Mouse (Mus musculus) embryonic facial prominence, embryonic 14.5 days (tissue): ENCODE measurements around the gene Zdhhc4. TPM values are rescaled to one million over a fixed set of nuclear protein-coding genes. Genes with fewer than 3 reads are reported as not detected.

ENCODE experiments used
- ATAC-seq: fragments of 200-750 bp; cut with Nextera tagmentation; 2 replicates; pipeline ENCODE4 v1.8.0; 2017; ENCODE audit warnings: low read depth, moderate number of reproducible peaks, moderate TSS enrichment
- DNase-seq: peaks from one replicate; pipeline ENCODE4 v3.0.0-alpha.2; 2015; ENCODE audit warnings: low spot score
- H3K27ac ChIP-seq: fragments of 300-500 bp; sonication (generic); replicated peaks from 2 replicates; pipeline ENCODE4 v1.5.1; 2014; ENCODE audit warnings: low read depth, mild to moderate bottlenecking, low read length, moderate library complexity
- H3K27me3 ChIP-seq: fragments of 300-500 bp; sonication (generic); replicated peaks from 2 replicates; pipeline ENCODE4 v1.6.1; 2014; ENCODE audit warnings: low read length; ENCODE audit not compliant: control insufficient read depth, insufficient read depth
- H3K36me3 ChIP-seq: fragments of 300-500 bp; sonication (generic); 2 replicates; pipeline ENCODE4 v1.6.1; 2014; ENCODE audit warnings: low read length, mixed read lengths; ENCODE audit not compliant: control insufficient read depth, insufficient read depth
- H3K4me1 ChIP-seq: fragments of 300-500 bp; sonication (generic); 2 replicates; pipeline ENCODE4 v1.6.1; 2014; ENCODE audit warnings: antibody characterized with exemption, low read length; ENCODE audit not compliant: control insufficient read depth, insufficient read depth
- H3K4me2 ChIP-seq: fragments of 300-500 bp; sonication (generic); 2 replicates; pipeline ENCODE4 v1.6.1; 2014; ENCODE audit warnings: low read depth, mild to moderate bottlenecking, low read length, moderate library complexity, mixed read lengths
- H3K4me3 ChIP-seq: fragments of 300-500 bp; sonication (generic); 2 replicates; pipeline ENCODE4 v1.5.1; 2014; ENCODE audit warnings: low read depth, mild to moderate bottlenecking, low read length
- H3K9ac ChIP-seq: fragments of 300-500 bp; sonication (generic); 2 replicates; pipeline ENCODE4 v1.6.1; 2014; ENCODE audit warnings: low read depth, mild to moderate bottlenecking, low read length, moderate library complexity, mixed read lengths
- H3K9me3 ChIP-seq: fragments of 300-500 bp; sonication (generic); 2 replicates; pipeline ENCODE4 v1.6.1; 2016; ENCODE audit warnings: low read length; ENCODE audit not compliant: control insufficient read depth
- WGBS: fragments of 180-500 bp; shearing (Covaris S2); extraction: QIAGEN DNeasy Blood & Tissue Kit; methylation state at CpG from one replicate; pipeline ENCODE4 v1.1.7; 2014; 5-methylcytosine and 5-hydroxymethylcytosine counted together
- polyA plus RNA-seq: library from polyadenylated mRNA; unstranded; fragments of >200 nt; fragmentation: Nextera tagmentation; extraction: Ambion mirVana; gene quantifications from 2 replicates; pipeline ENCODE4 v1.2.1, GENCODE M21; 2014

Gene Zdhhc4
- polyA plus RNA-seq, 1 experiment from 2014 or later = 68.3 TPM

DNA sequence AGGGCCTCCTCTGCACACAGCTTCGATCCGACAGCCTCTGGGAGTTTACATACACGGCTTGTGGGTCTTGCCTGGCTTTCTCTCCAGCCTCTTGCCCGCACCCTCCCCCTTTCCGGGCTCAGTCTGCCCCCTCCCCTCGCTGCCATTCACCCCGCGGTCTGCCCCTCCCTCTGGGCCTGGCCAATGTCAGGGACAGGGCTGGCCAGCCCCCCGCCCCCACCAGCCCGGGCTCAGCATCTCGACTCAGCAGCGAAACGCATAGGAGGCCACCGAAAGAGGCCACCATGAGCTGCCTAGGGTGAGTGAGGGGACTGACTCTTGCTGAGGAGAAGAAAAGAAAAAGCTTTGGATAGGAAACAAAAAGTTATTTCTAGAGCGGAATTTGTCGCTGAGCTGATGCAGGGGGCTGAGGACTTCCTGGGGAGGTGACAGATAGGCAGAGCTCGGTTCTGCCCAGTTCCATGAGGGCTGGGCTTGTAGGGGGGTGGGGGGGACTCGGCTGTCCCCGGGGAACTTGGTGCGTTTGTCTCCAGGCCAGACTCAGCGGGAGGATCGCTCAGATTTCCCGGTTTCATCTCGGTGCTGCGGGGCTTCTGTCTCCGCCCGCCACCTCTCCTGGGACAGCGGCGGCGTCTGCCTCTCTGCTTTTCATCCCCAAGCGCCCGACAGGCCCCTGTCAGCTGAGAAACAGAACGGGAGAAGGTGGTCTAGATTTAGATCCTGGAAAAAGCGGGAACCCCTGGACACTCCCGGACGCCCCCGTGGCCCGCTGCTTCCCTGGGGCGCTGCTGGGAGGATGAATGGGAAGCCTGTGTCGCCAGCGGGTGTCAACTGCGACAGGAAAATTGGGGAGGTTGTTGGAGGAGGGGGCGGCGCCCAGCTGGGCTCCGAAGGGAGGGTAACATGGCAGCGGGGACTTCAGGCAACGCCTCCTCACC is 34.9 kb upstream of the Zdhhc4 start:
- H3K4me1 ChIP-seq = peaks cover 11% of the 10 kb centered on the region
- peak; percentile 43 for DNase-seq
- H3K27ac ChIP-seq = no peak overlapping the region
- peak overlapping the region; percentile 92 for H3K4me2 ChIP-seq
- ATAC-seq = peak; percentile 78
- H3K4me3 ChIP-seq = peak overlapping the region; percentile 50
- H3K27me3 ChIP-seq = peaks cover 46% of the 10 kb centered on the region
- no peaks in the 10 kb centered on the region for H3K36me3 ChIP-seq
- H3K9me3 ChIP-seq = no peaks in the 10 kb centered on the region
- 1% methylated on average over 46 of the region's 47 CpGs for WGBS
- peak overlapping the region; percentile 58 for H3K9ac ChIP-seq

DNA sequence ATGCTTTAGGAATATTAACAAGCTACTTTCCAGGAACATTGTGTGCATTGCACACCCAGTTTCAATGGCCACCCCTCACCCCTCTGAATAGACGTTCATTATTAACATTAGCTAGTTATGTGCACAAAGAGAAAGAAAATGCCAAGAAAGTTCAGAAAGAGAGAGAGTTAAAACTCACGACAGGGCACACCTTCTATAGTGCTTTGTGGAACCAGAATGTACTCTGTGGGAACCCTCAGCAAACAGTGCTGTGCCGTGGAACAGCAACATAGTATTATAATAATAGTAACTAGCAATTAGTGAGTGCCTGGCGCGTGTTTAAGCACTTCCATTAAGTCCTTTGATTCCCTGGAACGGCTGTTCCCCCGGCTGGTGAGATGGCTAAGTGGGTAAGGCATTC is 32.4 kb upstream of the Zdhhc4 start:
- no peak for DNase-seq
- WGBS = 57% methylated on average over 7 of the region's 7 CpGs
- Histone ChIP-seq H3K9ac (no peak overlapping the region), H3K4me3 (no peak overlapping the region), H3K9me3 (no peaks in the 10 kb centered on the region), H3K4me1 (peaks cover 21% of the 10 kb centered on the region), H3K27me3 (peaks cover 38% of the 10 kb centered on the region), H3K4me2 (no peak overlapping the region), H3K36me3 (no peaks in the 10 kb centered on the region), H3K27ac (no peak overlapping the region)
- ATAC-seq = no peak

DNA sequence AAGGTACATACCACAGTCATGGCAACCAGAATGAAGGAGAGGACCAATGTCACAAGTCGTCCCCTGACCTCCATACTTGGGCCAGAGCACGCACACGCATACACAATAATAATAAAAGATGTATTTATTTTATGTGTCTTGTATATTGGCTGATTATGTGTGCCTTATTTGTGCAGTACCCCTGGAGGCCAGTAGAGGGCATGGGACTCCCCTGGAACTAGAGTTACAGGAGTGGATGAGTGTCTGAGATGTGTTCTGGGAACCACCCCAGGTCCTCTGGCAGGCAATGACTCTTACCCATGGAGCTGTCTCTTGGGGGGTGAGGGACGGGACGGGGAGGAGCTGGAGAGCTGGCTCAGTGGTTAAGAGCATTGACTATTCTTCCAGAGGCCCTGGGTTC is 30.9 kb upstream of the Zdhhc4 start:
- Histone ChIP-seq H3K36me3 (no peaks in the 10 kb centered on the region), H3K27ac (no peak overlapping the region), H3K4me3 (no peak overlapping the region), H3K9ac (no peak overlapping the region), H3K9me3 (no peaks in the 10 kb centered on the region), H3K4me2 (no peak overlapping the region), H3K27me3 (peaks cover 27% of the 10 kb centered on the region), H3K4me1 (peaks cover 21% of the 10 kb centered on the region)
- DNase-seq (no peak), ATAC-seq (no peak)
- 60% methylated on average over 5 of the region's 5 CpGs for WGBS

DNA sequence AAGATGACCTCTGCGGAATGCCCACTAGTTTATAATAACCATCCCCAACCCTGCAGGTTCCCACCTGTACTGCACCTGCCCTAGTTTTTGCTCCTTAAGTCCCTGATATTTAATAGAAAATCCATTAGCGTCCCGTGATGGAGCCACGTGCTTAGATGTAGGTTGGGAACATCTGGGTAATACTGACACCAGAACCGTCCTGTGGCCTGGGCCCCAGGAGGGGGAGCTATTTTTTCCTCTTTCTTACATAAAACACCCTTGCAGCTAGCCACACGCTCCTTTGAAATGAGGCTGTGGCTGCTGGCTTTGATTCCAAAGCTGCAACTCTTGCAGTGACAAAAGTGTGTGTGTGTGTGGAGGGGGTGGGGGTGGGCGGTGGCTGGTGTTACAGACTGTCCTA is 30.2 kb upstream of the Zdhhc4 start:
- Histone ChIP-seq H3K4me3 (no peak overlapping the region), H3K27me3 (peaks cover 22% of the 10 kb centered on the region), H3K4me2 (no peak overlapping the region), H3K4me1 (peaks cover 19% of the 10 kb centered on the region), H3K27ac (no peak overlapping the region), H3K9me3 (no peaks in the 10 kb centered on the region), H3K36me3 (no peaks in the 10 kb centered on the region), H3K9ac (no peak overlapping the region)
- no peak for ATAC-seq
- WGBS = 31% methylated on average over 7 of the region's 7 CpGs
- DNase-seq = no peak

DNA sequence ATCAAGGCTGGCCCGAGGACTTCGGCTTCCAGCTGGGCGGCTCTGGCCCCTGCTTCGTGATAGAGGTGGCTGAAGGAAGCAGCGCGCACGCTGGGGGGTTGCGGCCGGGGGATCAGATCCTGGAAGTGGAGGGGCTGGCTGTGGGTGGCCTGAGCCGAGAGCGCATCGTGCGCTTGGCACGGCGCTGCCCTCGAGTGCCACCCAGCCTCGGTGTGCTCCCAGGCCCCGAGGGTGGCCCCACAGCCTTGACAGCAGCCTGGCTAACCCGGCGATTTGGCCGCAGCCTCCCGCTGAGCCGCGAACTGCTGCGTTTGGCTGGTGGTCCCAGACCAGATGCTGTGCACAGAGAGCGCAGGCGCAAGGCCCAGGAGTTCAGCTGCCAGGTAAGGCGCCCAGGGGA is 28.5 kb upstream of the Zdhhc4 start:
- H3K9me3 ChIP-seq = 0 out of 2 replicates have a peak, but pooled peaks cover 2% of the 10 kb centered on the region
- peak overlapping the region; percentile 57 for H3K9ac ChIP-seq
- peak overlapping the region; percentile 26 for H3K4me3 ChIP-seq
- ATAC-seq (no peak), DNase-seq (no peak)
- no peak overlapping the region for H3K27ac ChIP-seq
- peaks cover 12% of the 10 kb centered on the region for H3K27me3 ChIP-seq
- under 1% methylated on average over 17 of the region's 28 CpGs for WGBS
- no peaks in the 10 kb centered on the region for H3K36me3 ChIP-seq
- H3K4me1 ChIP-seq = peaks cover 10% of the 10 kb centered on the region
- peak overlapping the region; percentile 51 for H3K4me2 ChIP-seq

DNA sequence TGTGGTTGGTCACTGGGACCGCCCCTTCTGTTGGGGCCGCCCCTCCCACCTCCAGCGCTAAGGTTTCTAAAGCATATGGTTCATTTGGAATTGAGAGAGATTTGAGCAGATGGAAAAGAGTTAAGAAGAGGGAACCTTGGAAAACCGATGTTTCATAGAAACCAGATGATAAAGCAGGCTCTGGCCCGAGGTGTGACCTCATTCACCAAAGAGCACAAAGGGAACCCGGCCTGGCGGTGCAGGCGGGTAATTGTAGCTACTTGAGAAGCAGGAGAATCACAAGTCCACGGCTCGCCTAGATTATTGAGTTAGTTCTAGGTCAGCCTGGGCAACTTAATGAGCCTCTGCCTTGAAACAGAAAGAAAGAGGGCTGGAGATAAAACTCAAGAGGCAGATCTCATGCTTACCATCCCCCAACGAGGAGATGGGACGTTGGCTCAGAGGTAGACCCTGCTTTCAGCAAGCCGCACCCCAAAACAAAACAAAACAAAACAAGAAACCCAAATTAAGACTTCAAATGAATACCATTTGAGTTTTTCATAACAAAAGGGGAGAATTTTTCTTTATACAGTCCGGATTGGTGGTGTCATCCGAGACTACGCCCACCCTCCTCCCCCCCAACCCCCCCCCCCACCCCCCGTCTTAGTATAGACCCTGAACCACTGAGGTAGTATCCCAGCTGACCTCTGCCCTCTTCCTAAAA is 27.8 kb upstream of the Zdhhc4 start, which contains the start of gene Grid2ip:
Grid2ip (plus strand) TSS at position 653 of the 703 bp plus-strand sequence.
- 17% methylated on average over 16 of the region's 17 CpGs for WGBS
- H3K27me3 ChIP-seq = peaks cover 12% of the 10 kb centered on the region

DNA sequence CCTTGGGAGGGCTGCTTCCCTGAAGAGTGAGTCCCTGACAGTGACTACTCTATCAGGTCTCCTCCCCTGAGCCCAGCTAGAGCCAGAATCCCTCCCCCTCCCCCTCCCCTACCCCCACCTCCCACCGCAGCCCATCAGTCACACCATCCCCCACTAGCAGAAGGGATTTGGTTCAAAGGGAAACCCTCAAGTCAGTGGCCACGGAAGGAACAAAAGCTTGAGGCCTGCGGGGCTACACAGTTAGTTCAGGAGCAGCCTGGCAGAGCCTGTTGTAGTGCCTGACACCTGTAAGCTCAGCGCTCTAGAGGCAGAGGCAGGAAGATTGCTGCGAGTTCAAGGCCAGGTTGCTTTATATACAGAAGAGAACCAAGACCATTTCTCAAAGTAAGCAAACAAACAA is 27.0 kb upstream of the Zdhhc4 start:
- ATAC-seq (no peak), DNase-seq (no peak)
- H3K36me3 ChIP-seq = no peaks in the 10 kb centered on the region
- WGBS = 36% methylated on average over 5 of the region's 5 CpGs
- H3K4me1 ChIP-seq = peaks cover 10% of the 10 kb centered on the region
- H3K4me2 ChIP-seq = no peak overlapping the region
- no peak overlapping the region for H3K27ac ChIP-seq
- H3K4me3 ChIP-seq = no peak overlapping the region
- peaks cover 12% of the 10 kb centered on the region for H3K27me3 ChIP-seq
- no peak overlapping the region for H3K9ac ChIP-seq
- H3K9me3 ChIP-seq = 0 out of 2 replicates have a peak, but pooled peaks cover 2% of the 10 kb centered on the region

More for the DNA sequence above, 27.8 kb upstream of the Zdhhc4 start, which contains the start of gene Grid2ip:
- peak within 1 kb of the TSS; percentile 26 for H3K4me3 ChIP-seq
- peaks cover 10% of the 10 kb centered on the region for H3K4me1 ChIP-seq
- H3K4me2 ChIP-seq = peak within 1 kb of the TSS; percentile 51
- H3K27ac ChIP-seq = no peak within 1 kb of the TSS
- 0 out of 2 replicates have a peak, but pooled peaks cover 2% of the 10 kb centered on the region for H3K9me3 ChIP-seq
- ATAC-seq (peak; percentile 22; the same call in 1 of the 2 replicates), DNase-seq (peak; percentile 11)
- H3K9ac ChIP-seq = peak within 1 kb of the TSS; percentile 57
- H3K36me3 ChIP-seq = no peaks in the 10 kb centered on the region

DNA sequence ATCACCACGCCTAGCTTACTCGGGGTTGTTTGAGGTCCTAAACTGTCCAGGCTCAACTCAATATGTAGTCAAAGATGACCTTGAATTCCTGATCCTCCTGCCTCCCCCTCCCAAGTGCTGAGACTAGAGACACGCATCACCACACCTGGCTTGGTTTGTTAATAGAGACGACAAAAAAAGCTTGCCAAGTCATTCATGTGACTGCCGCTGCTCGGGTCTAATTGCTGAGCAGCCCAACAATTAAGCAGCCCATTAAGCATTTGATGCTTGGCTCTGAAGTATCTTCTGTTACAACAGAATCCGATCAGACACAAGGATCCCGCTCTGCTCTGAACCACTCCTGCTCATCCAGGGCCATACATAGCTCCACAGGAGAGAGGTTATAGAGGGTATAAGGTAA is 17.3 kb upstream of the Zdhhc4 start:
- ATAC-seq (no peak), DNase-seq (no peak)
- H3K27ac ChIP-seq = no peak overlapping the region
- no peak overlapping the region for H3K4me3 ChIP-seq
- H3K36me3 ChIP-seq = no peaks in the 10 kb centered on the region
- no peak overlapping the region for H3K9ac ChIP-seq
- H3K4me2 ChIP-seq = no peak overlapping the region
- no peaks in the 10 kb centered on the region for H3K27me3 ChIP-seq
- H3K4me1 ChIP-seq = no peaks in the 10 kb centered on the region
- WGBS = 79% methylated on average over 8 of the region's 8 CpGs
- peaks cover 5% of the 10 kb centered on the region; the same call in 1 of the 2 replicates for H3K9me3 ChIP-seq
